Mouse (Mus musculus): ENCODE measurements around the gene Sod1. TPM values are rescaled to one million over a fixed set of nuclear protein-coding genes. Genes with fewer than 3 reads are reported as not detected.
A peak's percentile ranks its signal among the peaks of the same experiment; 100 is the strongest.
"Not testable (repeated sequence)": the region's sequence is repeated elsewhere in the genome, so short reads cannot be mapped to it uniquely, and the experiment has no call there.

The Sod1 gene
- polyA plus RNA-seq, 1 experiment from 2014 or later: 1,196 TPM

GRCm38 (mm10) chr16:90233702-90234101 lies 13.1 kb downstream of the Sod1 start:
- no peak overlapping the region for H3K27ac ChIP-seq
- no peak for ATAC-seq (replicated peaks; ENCODE audit: low FRiP score)
- H3K4me2 ChIP-seq: no peak overlapping the region
- no peak overlapping the region for H3K4me3 ChIP-seq (replicated peaks)
- H3K27me3 ChIP-seq: no peaks in the 10 kb centered on the region
- H3K9ac ChIP-seq: no peak overlapping the region
- no peaks in the 10 kb centered on the region for H3K9me3 ChIP-seq (replicated peaks)
- H3K4me1 ChIP-seq: no peaks in the 10 kb centered on the region
- 88% methylated on average over 10 of the region's 10 CpGs for WGBS
- peaks cover 48% of the 10 kb centered on the region for H3K36me3 ChIP-seq

- no peak overlapping the region for H3K4me3 ChIP-seq (replicated peaks)
Observed at GRCm38 (mm10) chr16:90234617-90235016, 14.1 kb downstream of the Sod1 start.

GRCm38 (mm10) chr16:90235188-90235587 lies 14.6 kb downstream of the Sod1 start:
- 0 out of 2 replicates have a peak, but pooled peaks have one; percentile 40 for ATAC-seq (replicated peaks; ENCODE audit: low FRiP score)

More at GRCm38 (mm10) chr16:90234617-90235016, 14.1 kb downstream of the Sod1 start:
- Histone ChIP-seq H3K27ac (no peak overlapping the region), H3K9me3 (replicated peaks) (no peaks in the 10 kb centered on the region), H3K27me3 (no peaks in the 10 kb centered on the region), H3K9ac (no peak overlapping the region), H3K36me3 (peaks cover 50% of the 10 kb centered on the region), H3K4me2 (no peak overlapping the region), H3K4me1 (no peaks in the 10 kb centered on the region)
- no peak for ATAC-seq (replicated peaks; ENCODE audit: low FRiP score)
- 52% methylated on average over 6 of the region's 6 CpGs for WGBS

GRCm38 (mm10) chr16:90239128-90239746 lies 18.7 kb downstream of the Sod1 start:
- peaks cover 76% of the 10 kb centered on the region for H3K36me3 ChIP-seq
- no peak overlapping the region for H3K9ac ChIP-seq
- no peaks in the 10 kb centered on the region for H3K27me3 ChIP-seq
- H3K4me1 ChIP-seq: no peaks in the 10 kb centered on the region
- H3K27ac ChIP-seq: no peak overlapping the region
- no peak overlapping the region for H3K4me2 ChIP-seq
- no peak overlapping the region for H3K4me3 ChIP-seq (replicated peaks)
- ATAC-seq (replicated peaks; ENCODE audit: low FRiP score): no peak
- WGBS: 89% methylated on average over 6 of the region's 6 CpGs
- no peaks in the 10 kb centered on the region for H3K9me3 ChIP-seq (replicated peaks)

More at GRCm38 (mm10) chr16:90235188-90235587, 14.6 kb downstream of the Sod1 start:
- Histone ChIP-seq H3K36me3 (peaks cover 50% of the 10 kb centered on the region), H3K27ac (no peak overlapping the region), H3K9me3 (replicated peaks) (no peaks in the 10 kb centered on the region), H3K4me1 (no peaks in the 10 kb centered on the region), H3K27me3 (no peaks in the 10 kb centered on the region), H3K9ac (no peak overlapping the region), H3K4me2 (no peak overlapping the region), H3K4me3 (replicated peaks) (no peak overlapping the region)
- WGBS: 88% methylated on average over 3 of the region's 3 CpGs

- ATAC-seq (replicated peaks; ENCODE audit: low FRiP score): no peak
- Histone ChIP-seq H3K27me3 (no peaks in the 10 kb centered on the region), H3K9me3 (replicated peaks) (no peaks in the 10 kb centered on the region), H3K36me3 (peaks cover 89% of the 10 kb centered on the region), H3K4me1 (no peaks in the 10 kb centered on the region), H3K9ac (no peak overlapping the region), H3K4me3 (replicated peaks) (no peak overlapping the region), H3K4me2 (no peak overlapping the region), H3K27ac (no peak overlapping the region)
- 79% methylated on average over 4 of the region's 4 CpGs for WGBS
Observed at GRCm38 (mm10) chr16:90241875-90242274, 21.3 kb downstream of the Sod1 start.

GRCm38 (mm10) chr16:90242426-90243304 lies 22.1 kb downstream of the Sod1 start:
- Histone ChIP-seq H3K4me3 (replicated peaks) (no peak overlapping the region), H3K9ac (no peak overlapping the region), H3K27ac (no peak overlapping the region), H3K27me3 (no peaks in the 10 kb centered on the region), H3K4me1 (no peaks in the 10 kb centered on the region), H3K36me3 (peaks cover 92% of the 10 kb centered on the region), H3K9me3 (replicated peaks) (no peaks in the 10 kb centered on the region), H3K4me2 (no peak overlapping the region)
- WGBS: 80% methylated on average over 17 of the region's 17 CpGs
- ATAC-seq (replicated peaks; ENCODE audit: low FRiP score): no peak

- H3K9ac ChIP-seq: no peak overlapping the region
- H3K4me1 ChIP-seq: no peaks in the 10 kb centered on the region
- H3K4me3 ChIP-seq (replicated peaks): no peak overlapping the region
- H3K27ac ChIP-seq: no peak overlapping the region
- WGBS: 92% methylated on average over 7 of the region's 7 CpGs
- peaks cover 93% of the 10 kb centered on the region for H3K36me3 ChIP-seq
- H3K9me3 ChIP-seq (replicated peaks): no peaks in the 10 kb centered on the region
- H3K27me3 ChIP-seq: no peaks in the 10 kb centered on the region
- H3K4me2 ChIP-seq: no peak overlapping the region
- no peak for ATAC-seq (replicated peaks; ENCODE audit: low FRiP score)
Observed at GRCm38 (mm10) chr16:90250099-90250498, 29.5 kb downstream of the Sod1 start.

GRCm38 (mm10) chr16:90251256-90251655 lies 30.7 kb downstream of the Sod1 start:
- H3K9me3 ChIP-seq (replicated peaks); H3K4me3 ChIP-seq (replicated peaks); ATAC-seq (replicated peaks; ENCODE audit: low FRiP score); H3K27me3 ChIP-seq; H3K27ac ChIP-seq; H3K9ac ChIP-seq; H3K4me2 ChIP-seq; H3K4me1 ChIP-seq: not testable (repeated sequence)
- 89% methylated on average over 3 of the region's 3 CpGs for WGBS
- peaks cover 89% of the 10 kb centered on the region for H3K36me3 ChIP-seq

- Histone ChIP-seq H3K27me3 (no peaks in the 10 kb centered on the region), H3K36me3 (peaks cover 90% of the 10 kb centered on the region), H3K4me2 (no peak overlapping the region), H3K4me1 (no peaks in the 10 kb centered on the region), H3K9ac (no peak overlapping the region), H3K4me3 (replicated peaks) (no peak overlapping the region), H3K9me3 (replicated peaks) (no peaks in the 10 kb centered on the region), H3K27ac (no peak overlapping the region)
- ATAC-seq (replicated peaks; ENCODE audit: low FRiP score): no peak
- WGBS: 90% methylated on average over 2 of the region's 2 CpGs
Observed at GRCm38 (mm10) chr16:90252521-90252920, 32.0 kb downstream of the Sod1 start.

GRCm38 (mm10) chr16:90258950-90259349 lies 38.4 kb downstream of the Sod1 start:
- H3K4me2 ChIP-seq: no peak overlapping the region
- H3K36me3 ChIP-seq: peaks cover 76% of the 10 kb centered on the region
- no peak overlapping the region for H3K4me3 ChIP-seq (replicated peaks)
- H3K9ac ChIP-seq: no peak overlapping the region
- WGBS: 96% methylated on average over 7 of the region's 7 CpGs
- H3K4me1 ChIP-seq: no peaks in the 10 kb centered on the region
- H3K27me3 ChIP-seq: no peaks in the 10 kb centered on the region
- no peaks in the 10 kb centered on the region for H3K9me3 ChIP-seq (replicated peaks)
- no peak overlapping the region for H3K27ac ChIP-seq
- ATAC-seq (replicated peaks; ENCODE audit: low FRiP score): no peak

- WGBS: 90% methylated on average over 5 of the region's 5 CpGs
- H3K27ac ChIP-seq: no peak overlapping the region
- no peak overlapping the region for H3K4me3 ChIP-seq (replicated peaks)
- no peak overlapping the region for H3K9ac ChIP-seq
- no peaks in the 10 kb centered on the region for H3K4me1 ChIP-seq
- no peaks in the 10 kb centered on the region for H3K9me3 ChIP-seq (replicated peaks)
- H3K27me3 ChIP-seq: no peaks in the 10 kb centered on the region
- ATAC-seq (replicated peaks; ENCODE audit: low FRiP score): no peak
- peaks cover 69% of the 10 kb centered on the region for H3K36me3 ChIP-seq
- no peak overlapping the region for H3K4me2 ChIP-seq
Observed at GRCm38 (mm10) chr16:90259623-90260022, 39.1 kb downstream of the Sod1 start.

- WGBS: 83% methylated on average over 4 of the region's 4 CpGs
- Histone ChIP-seq H3K9me3 (replicated peaks) (no peaks in the 10 kb centered on the region), H3K4me2 (no peak overlapping the region), H3K9ac (no peak overlapping the region), H3K36me3 (peaks cover 65% of the 10 kb centered on the region), H3K27me3 (no peaks in the 10 kb centered on the region), H3K4me3 (replicated peaks) (no peak overlapping the region), H3K27ac (no peak overlapping the region), H3K4me1 (no peaks in the 10 kb centered on the region)
- ATAC-seq (replicated peaks; ENCODE audit: low FRiP score): no peak
Observed at GRCm38 (mm10) chr16:90260097-90260496, 39.5 kb downstream of the Sod1 start.

Data from kidney, embryonic 15.5 days (tissue).